Mouse (Mus musculus): ENCODE measurements around the gene Mtx1. TPM values are rescaled to one million over a fixed set of nuclear protein-coding genes. Genes with fewer than 3 reads are reported as not detected.
A peak's percentile ranks its signal among the peaks of the same experiment; 100 is the strongest.
"Not testable (repeated sequence)": the region's sequence is repeated elsewhere in the genome, so short reads cannot be mapped to it uniquely, and the experiment has no call there.

Mtx1 gene
- total RNA-seq, 4 experiments from 2014 or later = 32.0 to 44.5 (median 38.3) TPM

GRCm38 (mm10) chr3:89183058-89183958 is 43.6 kb downstream of the Mtx1 start, which contains the start of gene Fam189b:
Gene Fam189b (plus strand): TSS chr3:89183143.
- peak; percentile 73 to 75 for DNase-seq (ENCODE audit: low spot score in 2 of 2)

- DNase-seq (ENCODE audit: low spot score in 2 of 2) = no peak
Observed at GRCm38 (mm10) chr3:89182531-89183057, 44.3 kb downstream of the Mtx1 start.

- no peak for DNase-seq (ENCODE audit: low spot score in 2 of 2)
Observed at GRCm38 (mm10) chr3:89181749-89182500, 45.0 kb downstream of the Mtx1 start.

- DNase-seq (ENCODE audit: low spot score in 2 of 2) = no peak
Observed at GRCm38 (mm10) chr3:89179056-89179455, 47.8 kb downstream of the Mtx1 start.

- DNase-seq (ENCODE audit: low spot score in 2 of 2) = no peak
Observed at GRCm38 (mm10) chr3:89178107-89178385, 48.8 kb downstream of the Mtx1 start.

- DNase-seq (ENCODE audit: low spot score in 2 of 2) = peak; percentile 67 to 79
Observed at GRCm38 (mm10) chr3:89177242-89178106, 49.4 kb downstream of the Mtx1 start, which contains the start of gene Scamp3. Gene Scamp3 (plus strand): TSS chr3:89177473.

GRCm38 (mm10) chr3:89176421-89176820 is 50.5 kb downstream of the Mtx1 start:
- no peak for DNase-seq (ENCODE audit: low spot score in 2 of 2)

- DNase-seq (ENCODE audit: low spot score in 2 of 2) = no peak
Observed at GRCm38 (mm10) chr3:89175544-89175943, 51.3 kb downstream of the Mtx1 start.

GRCm38 (mm10) chr3:89174844-89175243 is 52.0 kb downstream of the Mtx1 start:
- no peak for DNase-seq (ENCODE audit: low spot score in 2 of 2)

GRCm38 (mm10) chr3:89166945-89167344 is 59.9 kb downstream of the Mtx1 start:
- DNase-seq (ENCODE audit: low spot score in 2 of 2) = no peak

GRCm38 (mm10) chr3:89165268-89165870 is 61.5 kb downstream of the Mtx1 start:
- DNase-seq (ENCODE audit: low spot score in 2 of 2) = no peak

GRCm38 (mm10) chr3:89164506-89165267 is 62.2 kb downstream of the Mtx1 start, which contains the start of gene Clk2:
Gene Clk2 (plus strand): TSS chr3:89164795.
- DNase-seq (ENCODE audit: low spot score in 2 of 2) = peak; percentile 91 to 93

GRCm38 (mm10) chr3:89163643-89164245 is 63.1 kb downstream of the Mtx1 start:
- DNase-seq (ENCODE audit: low spot score in 2 of 2) = no peak

- no peak for DNase-seq (ENCODE audit: low spot score in 2 of 2)
Observed at GRCm38 (mm10) chr3:89163123-89163522, 63.8 kb downstream of the Mtx1 start.

GRCm38 (mm10) chr3:89161786-89162185 is 65.1 kb downstream of the Mtx1 start:
- DNase-seq (ENCODE audit: low spot score in 2 of 2) = no peak

- not testable (repeated sequence) for DNase-seq (ENCODE audit: low spot score in 2 of 2)
Observed at GRCm38 (mm10) chr3:89161207-89161606, 65.7 kb downstream of the Mtx1 start.

GRCm38 (mm10) chr3:89159616-89160344 is 67.1 kb downstream of the Mtx1 start, which contains the start of gene Hcn3:
Gene Hcn3 (minus strand): TSS chr3:89160196.
- DNase-seq (ENCODE audit: low spot score in 2 of 2) = no peak

- no peak for DNase-seq (ENCODE audit: low spot score in 2 of 2)
Observed at GRCm38 (mm10) chr3:89159211-89159610, 67.7 kb downstream of the Mtx1 start.
